Mouse (Mus musculus) forebrain, postnatal 0 days (tissue): Measurements from ENCODE around the gene Sprn. TPM values are rescaled to one million over a fixed set of nuclear protein-coding genes. Genes with fewer than 3 reads are reported as not detected.

Experiments
- ATAC-seq: fragments of 200-750 bp; cut with Nextera tagmentation; 2 replicates; pipeline ENCODE4 v1.8.0; 2017; ENCODE audit warnings: mild to moderate bottlenecking, moderate library complexity
- DNase-seq: peaks from one replicate; pipeline ENCODE4 v3.0.0-alpha.2; 2015
- H3K27ac ChIP-seq: fragments of 300-500 bp; sonication (generic); 2 replicates; pipeline ENCODE4 v1.5.1; 2014; ENCODE audit warnings: low read depth, mild to moderate bottlenecking, antibody characterized with exemption, low read length, moderate library complexity, mixed read lengths
- H3K27me3 ChIP-seq: fragments of 300-500 bp; sonication (generic); 2 replicates; pipeline ENCODE4 v1.6.1; 2014; ENCODE audit warnings: mild to moderate bottlenecking, low read length, mixed read lengths; ENCODE audit not compliant: insufficient read depth
- H3K36me3 ChIP-seq: fragments of 300-500 bp; sonication (generic); 2 replicates; pipeline ENCODE4 v1.6.1; 2014; ENCODE audit warnings: mild to moderate bottlenecking, moderate library complexity; ENCODE audit not compliant: insufficient read depth
- H3K4me1 ChIP-seq: fragments of 300-500 bp; sonication (generic); 2 replicates; pipeline ENCODE4 v1.6.1; 2014; ENCODE audit warnings: antibody characterized with exemption; ENCODE audit not compliant: insufficient read depth
- H3K4me2 ChIP-seq: fragments of 300-500 bp; sonication (generic); 2 replicates; pipeline ENCODE4 v1.6.1; 2014; ENCODE audit warnings: low read depth, mild to moderate bottlenecking, moderate library complexity
- H3K4me3 ChIP-seq: fragments of 300-500 bp; sonication (generic); 2 replicates; pipeline ENCODE4 v1.5.1; 2014; ENCODE audit warnings: low read depth, low read length, mixed read lengths
- H3K9ac ChIP-seq: fragments of 300-500 bp; sonication (generic); 2 replicates; pipeline ENCODE4 v1.6.1; 2014; ENCODE audit warnings: mild to moderate bottlenecking
- H3K9me3 ChIP-seq: fragments of 300-500 bp; sonication (generic); 2 replicates; pipeline ENCODE4 v1.6.1; 2016; ENCODE audit warnings: low read length
- CTCF ChIP-seq: sonication (generic); IDR thresholded peaks from 2 replicates; pipeline ENCODE4 v1.5.1; 2016; ENCODE audit warnings: antibody characterized with exemption, control low read depth, low read depth
- WGBS: fragments of 180-500 bp; shearing (Covaris S2); extraction: QIAGEN DNeasy Blood & Tissue Kit; methylation state at CpG from one replicate; pipeline ENCODE4 v1.1.7; 2014; 5-methylcytosine and 5-hydroxymethylcytosine counted together
- polyA plus RNA-seq: library from polyadenylated mRNA; unstranded; fragments of >200 nt; fragmentation: Nextera tagmentation; extraction: Ambion mirVana; gene quantifications from 2 replicates; pipeline ENCODE4 v1.2.1, GENCODE M21; 2015
- total RNA-seq: library from RNA; depleted of rRNA; stranded (reverse); fragments of >200 nt; gene quantifications from 2 replicates; pipeline ENCODE4 v1.2.3, GENCODE M21; 2014

Gene Sprn
- total and polyA plus RNA-seq, 2 experiments from 2014 or later = 43.5 to 74.4 TPM

GRCm38 (mm10) chr7:140188391-140189328 lies 34.0 kb upstream of the Sprn start:
- Histone ChIP-seq H3K4me3 (no peak overlapping the region), H3K27ac (no peak overlapping the region), H3K27me3 (no peaks in the 10 kb centered on the region), H3K9me3 (no peaks in the 10 kb centered on the region), H3K4me1 (no peaks in the 10 kb centered on the region), H3K4me2 (no peak overlapping the region), H3K36me3 (no peaks in the 10 kb centered on the region), H3K9ac (no peak overlapping the region)
- peak; percentile 57 for TF ChIP-seq CTCF
- DNase-seq = peak; percentile 39
- WGBS = 63% methylated on average over 4 of the region's 4 CpGs
- no peak for ATAC-seq

GRCm38 (mm10) chr7:140187721-140188390 lies 33.2 kb upstream of the Sprn start:
- no peak for ATAC-seq
- Histone ChIP-seq H3K9me3 (no peaks in the 10 kb centered on the region), H3K36me3 (no peaks in the 10 kb centered on the region), H3K27me3 (no peaks in the 10 kb centered on the region), H3K27ac (no peak overlapping the region), H3K9ac (no peak overlapping the region), H3K4me3 (no peak overlapping the region), H3K4me2 (no peak overlapping the region), H3K4me1 (no peaks in the 10 kb centered on the region)
- WGBS = 82% methylated on average over 7 of the region's 7 CpGs
- no peak for TF ChIP-seq CTCF
- DNase-seq = no peak

GRCm38 (mm10) chr7:140186646-140187620 lies 32.3 kb upstream of the Sprn start:
- Histone ChIP-seq H3K4me1 (no peaks in the 10 kb centered on the region), H3K4me3 (no peak overlapping the region), H3K9ac (no peak overlapping the region), H3K27me3 (no peaks in the 10 kb centered on the region), H3K36me3 (no peaks in the 10 kb centered on the region), H3K9me3 (no peaks in the 10 kb centered on the region), H3K27ac (no peak overlapping the region), H3K4me2 (no peak overlapping the region)
- peak; percentile 57 for TF ChIP-seq CTCF
- no peak for ATAC-seq
- peak; percentile 12 for DNase-seq
- 44% methylated on average over 18 of the region's 18 CpGs for WGBS

- Histone ChIP-seq H3K27me3 (no peaks in the 10 kb centered on the region), H3K9me3 (no peaks in the 10 kb centered on the region), H3K4me1 (no peaks in the 10 kb centered on the region), H3K9ac (no peak overlapping the region), H3K36me3 (no peaks in the 10 kb centered on the region), H3K4me3 (no peak overlapping the region), H3K4me2 (no peak overlapping the region), H3K27ac (no peak overlapping the region)
- no peak for TF ChIP-seq CTCF
- ATAC-seq = no peak
- WGBS = 90% methylated on average over 4 of the region's 4 CpGs
- no peak for DNase-seq
These were observed 29.5 kb upstream of the Sprn start for GRCm38 (mm10) chr7:140184206-140184605.

- WGBS = 93% methylated on average over 2 of the region's 2 CpGs
- ATAC-seq = no peak
These were observed 26.0 kb upstream of the Sprn start for GRCm38 (mm10) chr7:140180692-140181091.

GRCm38 (mm10) chr7:140179176-140179575 lies 24.5 kb upstream of the Sprn start:
- H3K36me3 ChIP-seq = no peaks in the 10 kb centered on the region
- H3K4me2 ChIP-seq = no peak overlapping the region
- 55% methylated on average over 2 of the region's 2 CpGs for WGBS
- no peak overlapping the region for H3K4me3 ChIP-seq
- H3K27me3 ChIP-seq = no peaks in the 10 kb centered on the region
- H3K9me3 ChIP-seq = no peaks in the 10 kb centered on the region
- ATAC-seq (no peak), DNase-seq (no peak)
- TF ChIP-seq CTCF = no peak
- no peaks in the 10 kb centered on the region for H3K4me1 ChIP-seq
- no peak overlapping the region for H3K27ac ChIP-seq
- H3K9ac ChIP-seq = no peak overlapping the region

More at GRCm38 (mm10) chr7:140180692-140181091, 26.0 kb upstream of the Sprn start:
- no peak overlapping the region for H3K4me3 ChIP-seq
- no peak overlapping the region for H3K27ac ChIP-seq
- H3K27me3 ChIP-seq = no peaks in the 10 kb centered on the region
- H3K9ac ChIP-seq = no peak overlapping the region
- H3K9me3 ChIP-seq = no peaks in the 10 kb centered on the region
- H3K4me2 ChIP-seq = no peak overlapping the region
- H3K36me3 ChIP-seq = no peaks in the 10 kb centered on the region
- no peak for TF ChIP-seq CTCF
- no peaks in the 10 kb centered on the region for H3K4me1 ChIP-seq
- no peak for DNase-seq
